Mouse (Mus musculus) CH12.LX (cell line): ENCODE measurements around the gene Avp. TPM values are rescaled to one million over a fixed set of nuclear protein-coding genes. Genes with fewer than 3 reads are reported as not detected.

ENCODE experiments used
- DNase-seq: peaks from one replicate; pipeline ENCODE4 v3.0.0-alpha.2; 2013; ENCODE audit errors: extremely low read depth
- H3K27ac ChIP-seq: 2 replicates; pipeline ENCODE4 v1.5.1; 2012; ENCODE audit warnings: low read depth, mild to moderate bottlenecking, control low read depth, moderate library complexity; ENCODE audit not compliant: insufficient read depth
- H3K27me3 ChIP-seq: replicated peaks from 2 replicates; pipeline ENCODE3; 2012; ENCODE audit warnings: inconsistent platforms
- H3K36me3 ChIP-seq, 2 experiments: replicated peaks in 1 of 2; 2 replicates each; pipeline versions ENCODE3 to v1.6.1; 2012; ENCODE audit warnings: inconsistent platforms in 1 of 2, low read length in 1 of 2, mild to moderate bottlenecking in 1 of 2, mixed read lengths in 1 of 2, moderate library complexity in 1 of 2; ENCODE audit not compliant: control insufficient read depth in 1 of 2, insufficient read depth in 1 of 2
- H3K4me1 ChIP-seq, 2 experiments: 2 replicates each; pipeline ENCODE4 v1.6.1; 2012; ENCODE audit warnings: inconsistent platforms in 1 of 2, moderate library complexity in 1 of 2; ENCODE audit not compliant: insufficient read depth in 2 of 2, control insufficient read depth in 1 of 2
- H3K4me2 ChIP-seq: 2 replicates; pipeline ENCODE4 v1.6.1; 2012; ENCODE audit warnings: low read depth, mild to moderate bottlenecking, control low read depth; ENCODE audit not compliant: poor library complexity, insufficient read depth, severe bottlenecking
- H3K4me3 ChIP-seq, 3 experiments: fragments of 150-350 bp in 1 of 3; sonication (generic) in 1 of 3; replicated peaks in 1 of 3; 2 replicates each; pipeline versions ENCODE3 to v1.5.1; 2011 to 2012; ENCODE audit warnings: low read depth in 2 of 3, low read length in 2 of 3, mild to moderate bottlenecking in 2 of 3, moderate library complexity in 2 of 3, control low read depth in 1 of 3, improper control_type of control experiment in 1 of 3, inconsistent platforms in 1 of 3, mixed read lengths in 1 of 3; ENCODE audit not compliant: poor library complexity in 1 of 3
- H3K79me2 ChIP-seq: replicated peaks from 2 replicates; pipeline ENCODE4 v1.6.1; 2012; ENCODE audit warnings: mild to moderate bottlenecking, moderate library complexity; ENCODE audit not compliant: control insufficient read depth, poor library complexity, insufficient read depth, severe bottlenecking; ENCODE audit errors: extremely low read depth
- H3K9ac ChIP-seq: 2 replicates; pipeline ENCODE4 v1.6.1; 2012; ENCODE audit warnings: low read depth, mild to moderate bottlenecking, control low read depth, moderate library complexity; ENCODE audit not compliant: insufficient read depth
- H3K9me3 ChIP-seq: replicated peaks from 2 replicates; pipeline ENCODE3; 2012; ENCODE audit warnings: low read length, inconsistent platforms, mixed read lengths
- BHLHE40 ChIP-seq: IDR thresholded peaks from 2 replicates; pipeline ENCODE4 v1.6.1; 2011; ENCODE audit warnings: mild to moderate bottlenecking, low read depth, low read length, improper control_type of control experiment
- CHD1 ChIP-seq: IDR thresholded peaks from 2 replicates; pipeline ENCODE4 v1.6.1; 2012; ENCODE audit warnings: low read depth, low read length, improper control_type of control experiment, inconsistent platforms
- ELF1 ChIP-seq: IDR thresholded peaks from 2 replicates; pipeline ENCODE4 v1.6.1; 2014; ENCODE audit warnings: low read depth, mild to moderate bottlenecking, inconsistent platforms, low read length, improper control_type of control experiment
- EP300 ChIP-seq: IDR thresholded peaks from 2 replicates; pipeline ENCODE4 v1.6.1; 2011; ENCODE audit warnings: low read length, improper control_type of control experiment
- ETS1 ChIP-seq: conservative IDR thresholded peaks from 2 replicates; pipeline ENCODE4 v1.6.1; 2012; ENCODE audit warnings: low read depth, mild to moderate bottlenecking, inconsistent platforms, low read length, improper control_type of control experiment, moderate library complexity
- GABPA ChIP-seq: IDR thresholded peaks from 2 replicates; pipeline ENCODE4 v1.6.1; 2012; ENCODE audit warnings: low read depth, low read length, improper control_type of control experiment, inconsistent platforms; ENCODE audit not compliant: insufficient replicate concordance
- HCFC1 ChIP-seq: IDR thresholded peaks from 2 replicates; pipeline ENCODE4 v1.6.1; 2012; ENCODE audit warnings: low read depth, mild to moderate bottlenecking, inconsistent platforms, low read length, improper control_type of control experiment
- IRF4 ChIP-seq: IDR thresholded peaks from 2 replicates; pipeline ENCODE4 v1.6.1; 2014; ENCODE audit warnings: low read depth, mild to moderate bottlenecking, inconsistent platforms, low read length, improper control_type of control experiment
- JUN ChIP-seq: IDR thresholded peaks from 2 replicates; pipeline ENCODE4 v1.6.1; 2011; ENCODE audit warnings: low read depth, mild to moderate bottlenecking, low read length, improper control_type of control experiment, moderate library complexity; ENCODE audit not compliant: insufficient read depth
- KAT2A ChIP-seq: IDR thresholded peaks from 2 replicates; pipeline ENCODE4 v1.6.1; 2012; ENCODE audit warnings: low read length, improper control_type of control experiment, inconsistent platforms; ENCODE audit not compliant: insufficient replicate concordance
- MAFK ChIP-seq: IDR thresholded peaks from 2 replicates; pipeline ENCODE4 v1.6.1; 2011; ENCODE audit warnings: low read length, improper control_type of control experiment; ENCODE audit not compliant: insufficient replicate concordance
- MAX ChIP-seq: IDR thresholded peaks from 2 replicates; pipeline ENCODE4 v1.6.1; 2011; ENCODE audit warnings: low read length, improper control_type of control experiment
- MAZ ChIP-seq: IDR thresholded peaks from 2 replicates; pipeline ENCODE4 v1.6.1; 2012; ENCODE audit warnings: low read depth, mild to moderate bottlenecking, inconsistent platforms, low read length, improper control_type of control experiment, moderate library complexity
- MEF2A ChIP-seq: IDR thresholded peaks from 2 replicates; pipeline ENCODE4 v1.6.1; 2014; ENCODE audit warnings: low read depth, mild to moderate bottlenecking, inconsistent platforms, low read length, improper control_type of control experiment, borderline replicate concordance
- MXI1 ChIP-seq: IDR thresholded peaks from 2 replicates; pipeline ENCODE4 v1.6.1; 2011; ENCODE audit warnings: mild to moderate bottlenecking, low read depth, low read length, improper control_type of control experiment
- MYC ChIP-seq: IDR thresholded peaks from 2 replicates; pipeline ENCODE4 v1.6.1; 2011; ENCODE audit warnings: low read depth, mild to moderate bottlenecking, improper control_type of control experiment, low read length
- NELFE ChIP-seq: IDR thresholded peaks from 2 replicates; pipeline ENCODE4 v1.6.1; 2011; ENCODE audit warnings: low read depth, low read length, improper control_type of control experiment
- NRF1 ChIP-seq: IDR thresholded peaks from 2 replicates; pipeline ENCODE4 v1.6.1; 2014; ENCODE audit warnings: low read depth, mild to moderate bottlenecking, inconsistent platforms, low read length, improper control_type of control experiment, moderate library complexity
- PAX5 ChIP-seq: IDR thresholded peaks from 2 replicates; pipeline ENCODE4 v1.6.1; 2012; ENCODE audit warnings: low read length, inconsistent platforms, mixed read lengths
- POLR2AphosphoS2 ChIP-seq: IDR thresholded peaks from 2 replicates; pipeline ENCODE4 v1.6.1; 2011; ENCODE audit warnings: low read depth, low read length, improper control_type of control experiment
- RAD21 ChIP-seq: IDR thresholded peaks from 2 replicates; pipeline ENCODE4 v1.6.1; 2011; ENCODE audit warnings: low read depth, mild to moderate bottlenecking, low read length, improper control_type of control experiment, moderate library complexity
- RCOR1 ChIP-seq: conservative IDR thresholded peaks from 2 replicates; pipeline ENCODE4 v1.6.1; 2012; ENCODE audit warnings: low read depth, mild to moderate bottlenecking, inconsistent platforms, low read length, improper control_type of control experiment
- SIN3A ChIP-seq: IDR thresholded peaks from 2 replicates; pipeline ENCODE4 v1.6.1; 2012; ENCODE audit warnings: low read length, improper control_type of control experiment, inconsistent platforms
- UBTF ChIP-seq: IDR thresholded peaks from 2 replicates; pipeline ENCODE4 v1.6.1; 2012; ENCODE audit warnings: low read depth, mild to moderate bottlenecking, inconsistent platforms, low read length, improper control_type of control experiment, moderate library complexity
- USF2 ChIP-seq: conservative IDR thresholded peaks from 2 replicates; pipeline ENCODE4 v1.6.1; 2011; ENCODE audit warnings: low read depth, low read length, improper control_type of control experiment
- ZC3H11A ChIP-seq: IDR thresholded peaks from 2 replicates; pipeline ENCODE4 v1.6.1; 2012; ENCODE audit warnings: low read depth, mild to moderate bottlenecking, inconsistent platforms, low read length, improper control_type of control experiment
- ZKSCAN1 ChIP-seq: IDR thresholded peaks from 2 replicates; pipeline ENCODE4 v1.6.1; 2012; ENCODE audit warnings: low read depth, inconsistent platforms, low read length, improper control_type of control experiment, borderline replicate concordance
- ZNF384 ChIP-seq: IDR thresholded peaks from 2 replicates; pipeline ENCODE4 v1.6.1; 2012; ENCODE audit warnings: low read depth, low read length, improper control_type of control experiment, inconsistent platforms
- dilution Hi-C: fragments of 300-500 bp; cut with MboI; formaldehyde crosslinking; loops from 2 replicates; pipeline ENCODE4 v1.14.3; 2020; ENCODE audit warnings: low sequenced_read_pairs; ENCODE audit not compliant: extremely low pct_unique_long_range_greater_than_20kb, extremely low pct_ligation_motif_present
- in situ Hi-C: fragments of 300-500 bp; cut with MboI; formaldehyde crosslinking; loops from 3 replicates; pipeline ENCODE4 v1.14.3; 2019; ENCODE audit warnings: low sequenced_read_pairs, low pct_ligation_motif_present, low pct_unique_long_range_greater_than_20kb, mixed read lengths
- polyA plus RNA-seq: library from polyadenylated mRNA; unstranded; fragments of >175 nt; gene quantifications from 2 replicates; pipeline ENCODE4 v1.2.1, GENCODE M21; 2012; ENCODE audit warnings: low read depth; ENCODE audit not compliant: insufficient read length
- total RNA-seq, 2 experiments: library from RNA; depleted of rRNA; stranded (reverse); fragments of 300-350 nt in 1 of 2; fragments of >200 nt in 1 of 2; gene quantifications; 2 replicates each; pipeline ENCODE4 v1.2.3; 2012 to 2014

The Avp gene
- total and polyA plus RNA-seq, 3 experiments, result not detected

DNA sequence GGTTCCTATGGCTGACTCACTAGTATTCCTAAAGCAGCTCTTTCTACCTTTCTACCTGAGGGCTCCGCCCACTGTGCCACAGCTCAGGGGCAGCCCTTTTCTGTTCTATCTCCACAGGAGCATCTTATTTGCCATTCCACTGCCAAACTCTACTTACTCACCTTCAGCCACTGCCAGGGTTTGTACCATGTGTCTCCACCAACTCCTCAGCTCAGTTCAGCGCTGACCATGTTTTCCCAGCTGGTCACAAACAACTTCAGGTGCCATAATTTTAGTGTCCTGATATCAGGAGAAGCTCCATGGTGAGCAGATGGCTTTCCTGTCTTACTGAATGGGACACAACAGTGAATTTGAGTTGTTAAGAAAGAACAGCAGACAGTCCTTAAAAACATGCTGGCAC, 24.9 kb downstream of the Avp start:
- no peaks in the 10 kb centered on the region for H3K27me3 ChIP-seq
- DNase-seq, result no peak
- H3K9me3 ChIP-seq, result no peaks in the 10 kb centered on the region
- H3K4me2 ChIP-seq, result no peak overlapping the region
- in situ Hi-C loops, result loop anchor here (10.0 to 25.0 kb wide), 2 partner anchors 113 to 270 kb away; partner anchors contain the start of genes Ebf4 and Idh3b
- dilution Hi-C loops, result no loop called here
- no peak overlapping the region for H3K4me3 ChIP-seq
- TF ChIP-seq ZKSCAN1 (no peak), ELF1 (no peak), BHLHE40 (no peak), RCOR1 (no peak), MAZ (no peak), IRF4 (no peak), KAT2A (no peak), MAX (no peak), MXI1 (no peak), EP300 (no peak), MEF2A (no peak), USF2 (no peak), CHD1 (no peak), UBTF (no peak), HCFC1 (no peak), NELFE (no peak)
- TF ChIP-seq, all 38 proteins: peak for 0
- Histone ChIP-seq H3K36me3 (peaks cover 19 to 66% of the 10 kb centered on the region in 2 experiments), H3K4me1 (peaks cover 0 to 15% of the 10 kb centered on the region in 2 experiments; a peak in 2 of 4 replicates), H3K79me2 (no peaks in the 10 kb centered on the region), H3K27ac (no peak overlapping the region), H3K9ac (no peak overlapping the region)

DNA sequence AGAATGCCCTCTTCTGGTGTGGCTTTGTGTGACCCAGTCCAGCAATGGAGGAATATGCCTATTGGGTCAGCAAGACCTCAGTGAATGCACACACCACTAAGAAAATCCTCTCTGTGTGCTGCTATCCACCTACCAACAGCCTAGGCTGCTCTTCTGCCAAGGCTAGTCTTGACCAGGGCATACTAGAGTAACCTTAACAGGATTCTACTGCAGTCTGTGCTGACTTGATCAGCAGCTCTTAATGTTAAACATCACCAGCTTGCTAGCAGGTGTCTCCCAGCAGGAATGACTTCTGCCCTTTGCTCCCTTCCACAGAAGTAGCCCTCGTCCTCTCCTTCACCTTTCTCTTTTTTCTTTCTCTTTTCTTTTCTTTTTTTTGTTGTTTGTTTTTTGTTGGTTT, 26.1 kb downstream of the Avp start:
- Histone ChIP-seq H3K4me3 (no peak overlapping the region), H3K79me2 (no peaks in the 10 kb centered on the region), H3K9me3 (no peaks in the 10 kb centered on the region), H3K4me1 (peaks cover 0 to 15% of the 10 kb centered on the region in 2 experiments; a peak in 2 of 4 replicates), H3K36me3 (peaks cover 29 to 78% of the 10 kb centered on the region in 2 experiments), H3K27me3 (no peaks in the 10 kb centered on the region), H3K27ac (no peak overlapping the region), H3K4me2 (no peak overlapping the region), H3K9ac (no peak overlapping the region)
- in situ Hi-C loops, result loop anchor here (10.0 to 25.0 kb wide), 2 partner anchors 111 to 269 kb away; partner anchors contain the start of genes Ebf4 and Idh3b
- no peak for TF ChIP-seq GABPA
- TF ChIP-seq MAZ, result no peak
- TF ChIP-seq CHD1, result no peak
- no peak for TF ChIP-seq ZC3H11A
- no peak for TF ChIP-seq NELFE
- no peak for TF ChIP-seq ETS1
- no peak for TF ChIP-seq SIN3A
- TF ChIP-seq EP300, result no peak
- no peak for TF ChIP-seq ZNF384
- TF ChIP-seq MXI1, result no peak
- TF ChIP-seq HCFC1, result no peak
- no peak for TF ChIP-seq RAD21
- no peak for TF ChIP-seq POLR2AphosphoS2
- TF ChIP-seq JUN, result no peak
- TF ChIP-seq MAFK, result no peak
- no peak for TF ChIP-seq MYC
- TF ChIP-seq KAT2A, result no peak
- no peak for TF ChIP-seq NRF1
- no peak for TF ChIP-seq MAX
- TF ChIP-seq PAX5, result no peak
- dilution Hi-C loops, result no loop called here
- DNase-seq, result no peak
